Mouse (Mus musculus) kidney, embryonic 14.5 days (tissue): ENCODE measurements around the gene Tbc1d32. TPM values are rescaled to one million over a fixed set of nuclear protein-coding genes. Genes with fewer than 3 reads are reported as not detected.

Experiments
- ATAC-seq: fragments of 200-750 bp; cut with Nextera tagmentation; 2 replicates; pipeline ENCODE4 v1.8.0; 2017; ENCODE audit warnings: moderate number of reproducible peaks, mild to moderate bottlenecking, moderate TSS enrichment, moderate library complexity; ENCODE audit not compliant: low FRiP score, low TSS enrichment
- H3K27ac ChIP-seq: fragments of 300-500 bp; sonication (generic); 2 replicates; pipeline ENCODE4 v1.5.1; 2014; ENCODE audit warnings: low read depth, mild to moderate bottlenecking, low read length, moderate library complexity, mixed read lengths
- H3K27me3 ChIP-seq: fragments of 300-500 bp; sonication (generic); 2 replicates; pipeline ENCODE4 v1.6.1; 2014; ENCODE audit warnings: mild to moderate bottlenecking, low read length; ENCODE audit not compliant: control insufficient read depth, insufficient read depth
- H3K36me3 ChIP-seq: fragments of 300-500 bp; sonication (generic); 2 replicates; pipeline ENCODE4 v1.6.1; 2014; ENCODE audit warnings: low read length, mixed read lengths; ENCODE audit not compliant: control insufficient read depth, insufficient read depth
- H3K4me1 ChIP-seq: fragments of 300-500 bp; sonication (generic); 2 replicates; pipeline ENCODE4 v1.6.1; 2014; ENCODE audit warnings: low read length, mixed read lengths; ENCODE audit not compliant: control insufficient read depth, insufficient read depth
- H3K4me2 ChIP-seq: fragments of 300-500 bp; sonication (generic); replicated peaks from 2 replicates; pipeline ENCODE4 v1.6.1; 2014; ENCODE audit warnings: low read depth, mild to moderate bottlenecking, low read length
- H3K4me3 ChIP-seq: fragments of 300-500 bp; sonication (generic); 2 replicates; pipeline ENCODE4 v1.5.1; 2014; ENCODE audit warnings: mild to moderate bottlenecking, low read length
- H3K9ac ChIP-seq: fragments of 300-500 bp; sonication (generic); 2 replicates; pipeline ENCODE4 v1.6.1; 2014; ENCODE audit warnings: low read depth, mild to moderate bottlenecking, low read length, moderate library complexity
- H3K9me3 ChIP-seq: fragments of 300-500 bp; sonication (generic); 2 replicates; pipeline ENCODE4 v1.6.1; 2016; ENCODE audit warnings: low read length; ENCODE audit not compliant: control insufficient read depth
- WGBS: fragments of 180-500 bp; shearing (Covaris S2); extraction: QIAGEN DNeasy Blood & Tissue Kit; methylation state at CpG from one replicate; pipeline ENCODE4 v1.1.7; 2014; 5-methylcytosine and 5-hydroxymethylcytosine counted together
- polyA plus RNA-seq: library from polyadenylated mRNA; unstranded; fragments of >200 nt; fragmentation: Nextera tagmentation; extraction: Ambion mirVana; gene quantifications from 2 replicates; pipeline ENCODE4 v1.2.1, GENCODE M21; 2014

Tbc1d32 gene
- polyA plus RNA-seq, 1 experiment from 2014 or later, result 6.1 TPM

DNA sequence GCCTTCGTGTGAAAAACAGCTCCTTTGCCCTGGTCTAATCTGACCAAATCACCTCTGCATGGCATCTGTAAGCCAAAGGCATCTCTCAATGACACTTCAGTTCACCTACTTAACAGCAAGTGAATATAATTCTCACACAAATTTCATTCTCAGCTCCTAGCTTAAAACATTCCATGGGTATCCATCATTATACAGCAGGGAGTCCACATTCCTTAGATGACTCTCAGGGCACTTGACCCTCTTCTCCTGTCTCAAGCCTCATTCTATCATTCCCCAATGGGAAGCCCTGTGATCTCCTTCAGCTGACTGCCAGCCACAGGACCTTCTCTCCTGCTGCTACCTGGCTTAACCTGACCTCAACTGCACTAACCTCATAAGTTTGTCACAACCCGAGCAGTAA is 98.8 kb downstream of the Tbc1d32 start:
- Histone ChIP-seq H3K4me2 (no peak overlapping the region), H3K36me3 (no peaks in the 10 kb centered on the region), H3K9ac (no peak overlapping the region), H3K9me3 (no peaks in the 10 kb centered on the region), H3K27me3 (no peaks in the 10 kb centered on the region), H3K4me3 (no peak overlapping the region), H3K27ac (no peak overlapping the region), H3K4me1 (no peaks in the 10 kb centered on the region)
- no peak for ATAC-seq
- WGBS, result 89% methylated on average over 2 of the region's 2 CpGs

DNA sequence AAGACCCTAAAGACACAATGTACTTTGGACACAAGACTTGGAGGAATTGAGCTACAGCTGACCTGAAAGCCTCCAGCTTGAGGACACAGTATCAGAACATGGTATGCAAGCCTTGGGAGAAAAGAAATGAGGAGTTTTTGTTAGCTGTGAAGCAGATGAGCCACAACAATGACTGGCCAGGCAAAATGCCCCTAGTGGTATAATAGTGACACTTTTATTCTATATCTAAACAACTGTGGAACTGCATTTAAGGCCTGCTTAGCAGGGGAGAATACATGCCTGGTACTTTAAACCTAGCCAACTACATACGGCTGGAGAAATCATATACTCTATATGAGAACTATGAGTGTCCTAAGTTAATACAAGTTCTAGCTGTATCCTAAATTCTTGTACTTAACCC is 101.5 kb downstream of the Tbc1d32 start:
- WGBS, result 90% methylated on average over 1 of the region's 1 CpGs

DNA sequence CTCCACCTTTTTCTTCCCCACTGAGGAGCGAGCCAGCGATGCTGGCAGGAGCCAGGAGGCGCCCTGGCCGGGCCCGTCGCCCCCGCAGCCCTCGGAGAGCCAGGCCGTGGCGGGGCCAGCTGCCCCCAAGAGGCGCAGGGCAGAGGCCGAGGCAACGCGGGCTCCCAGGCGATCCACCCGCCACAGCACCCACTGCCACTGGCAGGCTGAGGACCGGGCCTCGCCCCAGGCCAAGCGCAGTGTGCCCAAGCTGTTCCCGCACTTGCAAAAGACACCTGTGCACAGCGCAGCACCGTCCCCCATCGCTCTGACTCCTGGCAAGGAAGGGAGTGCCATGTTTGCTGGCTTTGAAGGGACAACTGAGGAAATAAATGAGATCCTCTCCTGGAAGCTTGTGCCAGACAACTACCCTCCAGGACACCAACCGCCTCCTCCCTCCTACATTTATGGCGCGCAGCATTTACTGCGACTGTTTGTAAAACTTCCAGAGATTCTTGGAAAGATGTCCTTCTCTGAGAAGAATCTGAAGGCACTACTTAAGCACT is 112.8 kb downstream of the Tbc1d32 start:
- 11% methylated on average over 25 of the region's 27 CpGs for WGBS
- Histone ChIP-seq H3K27me3 (no peaks in the 10 kb centered on the region), H3K36me3 (no peaks in the 10 kb centered on the region), H3K9ac (peak overlapping the region; percentile 62), H3K27ac (peak overlapping the region; percentile 60; the same call in 1 of the 2 replicates), H3K4me2 (peak overlapping the region; percentile 85), H3K4me1 (0 out of 2 replicates have a peak, but pooled peaks cover 6% of the 10 kb centered on the region), H3K9me3 (no peaks in the 10 kb centered on the region), H3K4me3 (peak overlapping the region; percentile 59)
- peak; percentile 79 for ATAC-seq

More for the DNA sequence above, 101.5 kb downstream of the Tbc1d32 start:
- Histone ChIP-seq H3K27me3 (no peaks in the 10 kb centered on the region), H3K27ac (no peak overlapping the region), H3K9ac (no peak overlapping the region), H3K36me3 (no peaks in the 10 kb centered on the region), H3K4me1 (no peaks in the 10 kb centered on the region), H3K4me2 (no peak overlapping the region), H3K4me3 (no peak overlapping the region), H3K9me3 (no peaks in the 10 kb centered on the region)
- no peak for ATAC-seq

DNA sequence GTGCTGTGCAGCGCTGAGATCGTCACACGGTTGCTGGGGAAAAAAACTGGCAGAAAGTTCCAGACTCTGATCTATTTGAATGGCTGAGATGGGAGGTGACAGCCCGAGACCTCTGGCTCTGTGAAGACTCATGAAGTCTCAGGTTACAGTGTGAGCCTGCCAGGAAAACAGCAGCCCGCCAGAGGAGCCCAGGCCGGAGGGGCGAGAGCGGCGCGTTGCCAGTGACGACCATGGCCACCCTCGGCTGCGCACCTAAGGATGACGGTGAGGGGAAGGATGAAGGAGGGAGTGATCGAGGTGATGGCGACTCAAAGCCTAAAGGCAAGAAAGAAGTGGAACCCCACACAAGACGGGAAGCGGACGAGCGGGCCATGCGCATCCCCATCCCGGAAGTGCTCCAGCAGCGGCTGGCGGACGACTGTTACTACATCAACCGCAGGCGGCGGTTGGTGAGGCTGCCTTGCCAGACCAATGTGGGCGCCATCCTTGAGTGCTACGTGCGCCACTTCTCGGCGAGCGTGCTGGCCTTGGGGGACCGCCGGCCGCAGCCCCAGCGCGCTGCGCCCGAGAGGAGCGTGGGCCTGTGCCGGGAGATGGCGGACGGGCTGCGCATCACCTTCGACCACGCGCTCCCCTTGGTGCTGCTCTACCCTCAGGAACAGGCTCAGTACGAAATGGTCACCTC is 113.4 kb downstream of the Tbc1d32 start:
- peak; percentile 96 for ATAC-seq
- H3K27ac ChIP-seq, result peak overlapping the region; percentile 60; the same call in 1 of the 2 replicates
- H3K9me3 ChIP-seq, result no peaks in the 10 kb centered on the region
- H3K4me3 ChIP-seq, result peak overlapping the region; percentile 59
- 0% methylated on average over 46 of the region's 50 CpGs for WGBS
- no peaks in the 10 kb centered on the region for H3K36me3 ChIP-seq
- peak overlapping the region; percentile 62 for H3K9ac ChIP-seq
- H3K4me1 ChIP-seq, result 0 out of 2 replicates have a peak, but pooled peaks cover 6% of the 10 kb centered on the region
- H3K27me3 ChIP-seq, result no peaks in the 10 kb centered on the region
- H3K4me2 ChIP-seq, result peak overlapping the region; percentile 85

DNA sequence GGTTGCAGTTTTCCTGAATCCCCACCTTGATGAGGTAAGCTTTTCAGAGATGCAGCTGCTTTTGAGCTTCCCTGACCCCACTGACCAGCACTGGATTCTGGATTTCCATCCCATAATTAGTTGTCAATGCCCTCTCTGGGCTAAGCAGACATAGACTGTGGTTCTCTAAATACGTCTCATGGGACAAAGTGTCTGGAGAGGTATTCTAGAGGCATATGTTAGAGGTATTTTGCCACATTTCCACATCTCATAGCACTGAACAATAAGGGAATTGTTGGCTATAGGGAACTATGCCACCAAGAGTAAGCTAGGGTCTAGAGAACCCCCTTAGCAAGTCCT is 121.5 kb downstream of the Tbc1d32 start:
- Histone ChIP-seq H3K4me1 (peaks cover 5% of the 10 kb centered on the region; the same call in 1 of the 2 replicates), H3K36me3 (no peaks in the 10 kb centered on the region), H3K27ac (0 out of 2 replicates have a peak overlapping the region, but pooled peaks have one; percentile 43), H3K4me2 (peak overlapping the region; percentile 39), H3K4me3 (peak overlapping the region; percentile 29; the same call in 1 of the 2 replicates), H3K27me3 (no peaks in the 10 kb centered on the region), H3K9ac (peak overlapping the region; percentile 35; the same call in 1 of the 2 replicates), H3K9me3 (no peaks in the 10 kb centered on the region)
- ATAC-seq, result no peak
- WGBS, result 36% methylated on average over 1 of the region's 1 CpGs

DNA sequence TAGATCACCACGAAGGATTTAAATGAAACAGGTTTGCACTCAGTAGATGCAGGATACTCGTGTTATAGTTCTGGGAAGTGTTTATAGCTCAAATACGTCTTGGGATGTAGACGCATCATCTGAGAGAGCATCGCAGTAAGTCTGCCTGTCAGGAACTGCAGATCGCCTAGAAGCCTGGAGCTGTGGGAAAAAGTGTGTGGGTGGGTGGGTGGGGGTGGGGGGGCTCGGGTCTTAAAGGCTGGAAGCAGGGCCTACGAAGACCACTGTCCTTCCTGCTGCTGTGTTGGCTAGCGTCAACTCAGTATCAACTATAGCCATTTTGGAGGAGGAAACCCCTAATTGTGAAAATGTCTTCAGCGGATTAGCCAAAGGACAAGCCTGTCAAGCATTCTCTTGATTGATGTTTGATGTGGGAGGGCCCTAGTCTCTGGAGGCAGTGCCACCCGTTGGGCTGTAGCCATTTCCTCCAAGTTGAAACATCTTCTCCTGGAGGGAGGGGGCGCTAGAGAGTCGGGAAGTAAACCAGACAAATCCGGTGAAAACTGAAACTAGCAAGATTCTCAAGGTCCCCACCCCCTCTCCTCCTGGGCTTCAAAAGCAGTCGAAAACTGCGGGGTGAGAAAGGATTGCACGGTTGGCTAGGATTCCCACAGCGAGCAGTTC is 122.0 kb downstream of the Tbc1d32 start, which contains the start of gene Msl3l2:
Gene Msl3l2, plus strand, starts transcription at position 585 of the 663 bp plus-strand sequence.
- Histone ChIP-seq H3K4me2 (peak within 1 kb of the TSS; percentile 39), H3K27me3 (no peaks in the 10 kb centered on the region), H3K27ac (0 out of 2 replicates have a peak within 1 kb of the TSS, but pooled peaks have one; percentile 43), H3K4me3 (peak within 1 kb of the TSS; percentile 29; the same call in 1 of the 2 replicates), H3K4me1 (peaks cover 5% of the 10 kb centered on the region; the same call in 1 of the 2 replicates), H3K9ac (peak within 1 kb of the TSS; percentile 35; the same call in 1 of the 2 replicates), H3K36me3 (no peaks in the 10 kb centered on the region), H3K9me3 (no peaks in the 10 kb centered on the region)
- ATAC-seq, result peak; percentile 92
- WGBS, result 28% methylated on average over 18 of the region's 18 CpGs

DNA sequence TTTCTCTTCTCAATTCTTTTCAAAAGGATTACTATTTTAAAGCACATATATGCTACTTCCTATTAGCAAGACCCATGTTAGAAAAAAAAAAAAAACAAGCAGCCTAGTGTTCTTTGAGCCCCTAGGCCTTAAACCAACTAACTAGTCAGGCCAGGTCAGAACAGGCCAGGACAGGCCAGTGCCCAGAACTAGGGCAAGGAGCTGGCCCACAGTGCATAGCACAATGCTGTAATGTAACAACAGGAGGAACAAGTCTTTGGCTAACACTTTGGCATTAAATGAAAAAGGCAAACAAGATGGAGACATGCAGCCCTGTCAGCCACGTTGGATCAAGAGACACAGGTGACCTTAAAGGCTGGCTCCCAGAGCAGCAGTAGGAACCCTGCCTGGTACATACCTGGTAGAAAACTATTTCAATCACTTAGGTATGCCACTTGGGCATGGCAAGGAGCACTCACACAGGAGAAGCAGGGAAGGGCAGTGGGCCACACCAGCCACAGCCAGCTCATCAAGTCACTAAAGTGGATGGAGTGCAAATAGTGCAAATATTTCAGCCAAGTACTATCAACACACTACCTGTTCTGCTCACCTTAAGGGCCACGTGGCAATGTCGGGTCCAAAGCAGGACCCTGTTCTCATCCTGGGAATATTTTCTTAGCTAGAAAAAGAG is 128.7 kb downstream of the Tbc1d32 start:
- no peaks in the 10 kb centered on the region for H3K27me3 ChIP-seq
- H3K9me3 ChIP-seq, result no peaks in the 10 kb centered on the region
- no peaks in the 10 kb centered on the region for H3K36me3 ChIP-seq
- H3K4me1 ChIP-seq, result no peaks in the 10 kb centered on the region
- no peak overlapping the region for H3K4me2 ChIP-seq
- 91% methylated on average over 3 of the region's 3 CpGs for WGBS
- H3K9ac ChIP-seq, result no peak overlapping the region
- no peak overlapping the region for H3K4me3 ChIP-seq
- no peak for ATAC-seq
- no peak overlapping the region for H3K27ac ChIP-seq

DNA sequence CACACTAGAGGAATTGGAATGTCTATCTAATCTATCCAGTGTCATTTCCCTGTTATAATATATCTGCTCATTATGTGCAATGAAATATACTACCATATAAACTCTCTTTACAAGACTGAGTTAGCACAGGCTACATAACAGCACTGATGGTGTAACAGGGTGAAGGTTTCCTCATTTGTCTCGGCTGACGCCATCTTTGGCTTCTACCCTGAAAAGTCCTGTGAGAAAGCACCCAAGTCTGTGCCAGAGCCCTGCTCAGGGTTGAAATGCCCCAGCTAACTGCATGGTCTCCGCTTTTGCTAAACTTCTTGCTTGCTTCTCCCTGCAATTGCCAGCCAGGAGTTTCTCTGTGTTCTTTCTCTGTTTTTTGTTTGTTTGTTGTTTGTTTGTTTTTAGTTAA is 129.4 kb downstream of the Tbc1d32 start:
- Histone ChIP-seq H3K4me1 (no peaks in the 10 kb centered on the region), H3K9ac (no peak overlapping the region), H3K27ac (no peak overlapping the region), H3K36me3 (no peaks in the 10 kb centered on the region), H3K27me3 (no peaks in the 10 kb centered on the region), H3K4me3 (no peak overlapping the region), H3K9me3 (no peaks in the 10 kb centered on the region), H3K4me2 (no peak overlapping the region)
- ATAC-seq, result no peak
- 87% methylated on average over 3 of the region's 3 CpGs for WGBS
